Mouse (Mus musculus): ENCODE measurements at regions not wholly inside any gene's neighbourhood (a gene's known extent, or its start where the extent isn't known, plus 50 kb on each side); places are given as distances from the start of the nearest gene placed in this dataset.

DNA sequence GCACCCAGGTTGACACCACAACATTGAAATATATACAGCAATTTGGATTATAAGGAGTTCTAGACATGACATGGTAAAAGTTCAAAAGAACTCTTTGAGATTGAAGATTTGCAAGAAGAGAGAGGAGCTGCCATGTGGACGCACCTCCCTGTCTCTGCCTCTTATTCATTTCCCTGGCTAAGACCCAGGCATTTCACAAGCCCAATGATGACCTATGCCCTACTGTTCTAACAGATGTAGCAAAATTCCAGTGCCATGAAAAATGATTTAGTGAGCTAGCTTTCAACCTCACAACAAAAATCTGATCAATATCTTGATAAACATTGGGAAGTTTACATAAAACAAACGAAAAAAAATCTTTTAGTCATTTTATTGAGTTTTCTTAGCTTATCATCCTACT lies 123.7 kb upstream of the Ccn2 start:
- no peak for TF ChIP-seq GATA4 (IDR thresholded peaks at IDR 0.05; ENCODE audit: insufficient replicate concordance, low read length)

GRCm38 (mm10) chr10:24476288-24476687 lies 119.0 kb upstream of the Ccn2 start:
- TF ChIP-seq GATA4 (IDR thresholded peaks at IDR 0.05; ENCODE audit: insufficient replicate concordance, low read length) = no peak

DNA sequence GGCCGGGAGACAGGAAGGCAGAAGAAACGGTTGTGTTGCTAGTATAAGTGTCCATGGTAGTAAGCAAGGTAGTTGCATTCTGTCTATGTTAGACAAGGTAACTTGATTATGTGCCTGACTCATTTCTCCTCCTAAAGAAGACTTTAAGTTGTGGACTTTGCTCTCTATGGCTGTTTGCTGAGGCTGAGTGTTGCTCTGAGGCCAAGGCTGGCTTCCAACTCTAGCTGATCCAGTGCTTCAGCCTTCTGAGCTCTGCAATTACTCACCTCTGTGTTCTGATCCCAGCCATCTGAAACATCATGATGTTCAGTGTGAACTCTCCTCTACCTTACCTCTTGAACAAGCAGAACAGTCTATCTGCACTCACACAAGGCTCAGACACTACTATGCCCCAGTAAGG lies 116.7 kb upstream of the Ccn2 start:
- TF ChIP-seq GATA4 (IDR thresholded peaks at IDR 0.05; ENCODE audit: insufficient replicate concordance, low read length) = no peak

DNA sequence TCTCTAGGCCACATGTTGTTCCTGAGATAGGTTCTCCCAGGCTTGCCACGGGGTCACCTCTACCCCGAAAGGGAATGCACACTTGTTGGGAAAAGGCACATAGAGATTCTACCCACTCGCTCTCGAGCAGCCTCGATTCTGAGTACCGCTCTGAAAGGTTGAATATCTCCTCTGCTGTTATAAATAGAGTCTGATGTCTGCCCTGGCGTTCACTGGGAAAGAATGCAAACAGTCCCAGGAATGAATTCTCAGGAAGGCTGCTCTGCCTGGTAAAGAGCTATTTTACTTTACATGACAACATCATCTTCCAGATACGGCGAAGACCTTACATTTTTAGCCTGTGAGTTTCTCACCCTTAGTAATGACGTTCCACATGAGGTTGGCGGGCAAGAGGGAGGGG lies 116.1 kb upstream of the Ccn2 start:
- no peak for TF ChIP-seq GATA4 (IDR thresholded peaks at IDR 0.05; ENCODE audit: insufficient replicate concordance, low read length)

- TF ChIP-seq GATA4 (IDR thresholded peaks at IDR 0.05; ENCODE audit: insufficient replicate concordance, low read length) = no peak
These were observed 113.2 kb upstream of the Ccn2 start for GRCm38 (mm10) chr10:24481926-24482612.

GRCm38 (mm10) chr10:24483053-24483452 lies 112.2 kb upstream of the Ccn2 start:
- TF ChIP-seq GATA4 (IDR thresholded peaks at IDR 0.05; ENCODE audit: insufficient replicate concordance, low read length) = no peak

GRCm38 (mm10) chr10:24484101-24484660 lies 111.1 kb upstream of the Ccn2 start:
- TF ChIP-seq GATA4 (IDR thresholded peaks at IDR 0.05; ENCODE audit: insufficient replicate concordance, low read length) = no peak

DNA sequence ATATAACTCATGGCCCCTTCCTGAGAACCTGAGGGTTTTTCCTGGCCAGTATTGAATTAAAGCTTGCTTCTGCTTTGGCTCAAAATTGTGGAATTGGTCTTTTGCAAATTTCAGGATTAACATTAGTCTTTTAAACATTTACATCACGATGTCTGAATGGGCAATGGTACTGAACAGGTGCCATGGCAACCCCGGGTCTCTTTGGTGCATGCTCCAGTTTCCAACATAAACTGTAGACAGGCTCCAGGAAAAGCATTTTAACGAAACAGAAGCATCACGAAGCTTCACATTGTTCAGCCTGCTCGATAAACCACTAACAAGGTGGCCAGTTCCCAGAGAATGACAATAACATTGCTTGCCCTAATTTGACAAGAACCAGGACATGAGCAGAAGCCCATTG lies 109.8 kb upstream of the Ccn2 start:
- no peak for TF ChIP-seq GATA4 (IDR thresholded peaks at IDR 0.05; ENCODE audit: insufficient replicate concordance, low read length)

- no peak for TF ChIP-seq GATA4 (IDR thresholded peaks at IDR 0.05; ENCODE audit: insufficient replicate concordance, low read length)
These were observed 109.0 kb upstream of the Ccn2 start for GRCm38 (mm10) chr10:24486224-24486623.

GRCm38 (mm10) chr10:24487915-24488314 lies 107.3 kb upstream of the Ccn2 start:
- no peak; the same call in 1 of the 2 replicates for TF ChIP-seq GATA4 (IDR thresholded peaks at IDR 0.05; ENCODE audit: insufficient replicate concordance, low read length)

GRCm38 (mm10) chr10:24490432-24490831 lies 104.8 kb upstream of the Ccn2 start:
- TF ChIP-seq GATA4 (IDR thresholded peaks at IDR 0.05; ENCODE audit: insufficient replicate concordance, low read length) = no peak

- TF ChIP-seq GATA4 (IDR thresholded peaks at IDR 0.05; ENCODE audit: insufficient replicate concordance, low read length) = no peak
These were observed 103.4 kb upstream of the Ccn2 start for GRCm38 (mm10) chr10:24491848-24492247.

- TF ChIP-seq GATA4 (IDR thresholded peaks at IDR 0.05; ENCODE audit: insufficient replicate concordance, low read length) = no peak
These were observed 101.8 kb upstream of the Ccn2 start for GRCm38 (mm10) chr10:24493392-24493791.

GRCm38 (mm10) chr10:24493936-24494335 lies 101.3 kb upstream of the Ccn2 start:
- TF ChIP-seq GATA4 (IDR thresholded peaks at IDR 0.05; ENCODE audit: insufficient replicate concordance, low read length) = peak; percentile 99; the same call in 1 of the 2 replicates

DNA sequence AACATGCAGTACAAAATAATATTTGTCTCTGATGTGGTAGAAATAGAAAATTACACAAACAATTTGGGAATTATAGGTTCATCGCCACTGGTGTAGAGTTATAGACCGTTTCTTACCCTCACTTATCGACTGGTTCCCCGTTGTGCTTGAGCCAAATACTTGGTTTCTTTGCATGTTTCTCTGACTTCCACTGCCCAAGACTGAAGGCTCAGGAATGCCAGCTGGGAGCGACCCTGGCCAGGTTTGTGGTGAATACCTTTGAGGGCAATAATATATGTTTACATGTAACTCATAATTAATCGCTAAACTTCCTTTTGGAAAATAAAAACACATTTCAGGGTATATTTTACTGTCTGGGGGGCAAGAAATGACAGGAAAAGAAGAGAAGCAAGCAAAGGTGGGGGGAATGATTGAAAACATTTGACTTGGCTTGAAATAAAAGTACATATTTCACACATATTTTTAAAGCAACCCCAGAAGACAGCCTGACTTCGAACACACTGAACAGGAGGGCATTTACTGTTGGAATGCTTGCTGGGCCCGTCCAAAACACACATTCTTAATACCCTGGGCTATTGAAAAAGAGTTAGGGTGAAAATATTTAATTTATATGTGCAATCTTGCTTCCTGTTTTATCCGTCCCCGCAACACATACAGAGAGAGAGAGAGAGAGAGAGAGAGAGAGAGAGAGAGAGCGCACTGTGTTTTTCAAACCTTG lies 75.3 kb upstream of the Ccn2 start:
- TF ChIP-seq GATA4 (IDR thresholded peaks at IDR 0.05; ENCODE audit: insufficient replicate concordance, low read length) = no peak

DNA sequence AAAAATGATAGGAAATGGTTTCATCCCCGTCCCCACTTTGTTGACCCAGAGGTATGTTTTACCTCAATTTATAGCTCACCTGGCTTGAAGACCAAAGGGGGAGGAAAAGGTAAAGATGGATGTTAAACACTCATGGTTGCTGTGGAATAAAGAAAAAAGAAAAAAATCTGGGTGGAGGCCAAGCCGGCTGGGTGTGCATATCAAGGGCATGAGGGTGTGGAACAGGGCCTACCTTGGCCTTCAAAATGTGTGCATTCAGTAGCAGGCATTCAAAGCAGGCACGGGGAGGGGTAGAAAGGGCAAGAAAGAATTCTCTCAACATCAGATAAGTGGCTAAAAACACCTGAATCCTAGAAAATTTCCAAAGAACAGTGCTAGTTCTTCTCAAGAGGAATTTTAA lies 74.7 kb upstream of the Ccn2 start:
- no peak for TF ChIP-seq GATA4 (IDR thresholded peaks at IDR 0.05; ENCODE audit: insufficient replicate concordance, low read length)

Measured in liver, adult (tissue).